Mouse (Mus musculus) right cerebral cortex, postnatal 10 days (tissue): ENCODE measurements around the gene Pik3c2b.
A peak's percentile ranks its signal among the peaks of the same experiment; 100 is the strongest.

Experiments used
- DNase-seq, 2 experiments: peaks; one replicate each; pipeline ENCODE4 v3.0.0; 2021; ENCODE audit warnings: low spot score in 2 of 2

Pik3c2b gene

DNA sequence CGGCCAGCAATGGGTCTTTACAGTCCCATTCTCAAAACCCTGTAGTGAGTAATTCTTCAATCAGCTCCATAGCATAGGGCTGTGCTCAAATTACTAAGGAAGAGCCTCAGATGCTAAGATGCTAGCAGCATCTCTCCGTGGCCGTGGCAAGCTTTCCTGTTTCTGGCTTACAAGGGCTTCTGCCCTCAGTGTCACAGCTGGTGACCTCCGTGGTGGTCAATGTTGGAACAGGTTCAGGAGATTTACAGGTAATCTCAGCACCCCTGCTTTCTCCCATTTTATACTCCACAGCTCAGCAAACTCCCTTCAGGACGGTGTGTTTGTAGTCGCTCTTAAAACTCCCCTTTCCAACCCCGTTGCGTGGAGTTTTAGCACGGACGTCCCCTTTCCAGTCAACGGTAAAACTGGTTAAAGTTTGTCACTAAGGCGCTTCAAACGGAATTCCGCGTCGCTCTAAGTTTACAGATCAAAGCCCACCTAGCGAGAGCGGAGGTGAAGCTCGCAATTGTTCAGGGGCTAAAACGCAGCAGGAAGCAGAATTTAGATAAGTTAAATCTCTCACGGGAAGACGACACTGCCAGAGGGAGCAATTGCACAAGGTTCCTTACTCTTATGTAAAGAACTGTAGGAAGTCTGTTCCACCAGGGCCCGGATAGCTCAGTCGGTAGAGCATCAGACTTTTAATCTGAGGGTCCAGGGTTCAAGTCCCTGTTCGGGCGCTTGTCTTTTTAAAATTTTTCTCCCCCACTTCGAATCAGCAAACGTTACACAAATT is 12.0 kb upstream of the Pik3c2b start:
- DNase-seq, result peak; percentile 74

- DNase-seq, result peak; percentile 64 to 67
Observed at GRCm38 (mm10) chr1:133034091-133034460, 11.4 kb upstream of the Pik3c2b start.

DNA sequence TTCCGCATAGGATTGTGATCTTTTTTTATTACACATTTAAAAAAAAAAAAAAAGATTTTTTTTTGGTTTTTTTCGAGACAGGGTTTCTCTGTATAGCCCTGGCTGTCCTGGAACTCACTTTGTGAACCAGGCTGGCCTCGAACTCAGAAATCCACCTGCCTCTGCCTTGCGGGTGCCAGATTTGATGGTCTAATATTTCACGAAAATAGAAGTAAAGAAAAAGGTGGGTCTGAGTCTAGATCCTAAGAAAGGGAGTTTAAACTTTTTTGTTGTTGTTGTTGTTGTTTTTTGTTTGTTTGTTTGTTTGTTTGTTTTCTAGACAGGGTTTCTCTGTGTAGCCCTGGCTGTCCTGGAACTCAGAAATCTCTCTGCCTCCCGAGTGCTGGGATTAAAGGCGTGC is 10.8 kb upstream of the Pik3c2b start:
- DNase-seq, result peak in 1 of 2 experiments; percentile 10

GRCm38 (mm10) chr1:133039505-133039949 is 5.9 kb upstream of the Pik3c2b start:
- DNase-seq, result peak; percentile 56 to 67

DNA sequence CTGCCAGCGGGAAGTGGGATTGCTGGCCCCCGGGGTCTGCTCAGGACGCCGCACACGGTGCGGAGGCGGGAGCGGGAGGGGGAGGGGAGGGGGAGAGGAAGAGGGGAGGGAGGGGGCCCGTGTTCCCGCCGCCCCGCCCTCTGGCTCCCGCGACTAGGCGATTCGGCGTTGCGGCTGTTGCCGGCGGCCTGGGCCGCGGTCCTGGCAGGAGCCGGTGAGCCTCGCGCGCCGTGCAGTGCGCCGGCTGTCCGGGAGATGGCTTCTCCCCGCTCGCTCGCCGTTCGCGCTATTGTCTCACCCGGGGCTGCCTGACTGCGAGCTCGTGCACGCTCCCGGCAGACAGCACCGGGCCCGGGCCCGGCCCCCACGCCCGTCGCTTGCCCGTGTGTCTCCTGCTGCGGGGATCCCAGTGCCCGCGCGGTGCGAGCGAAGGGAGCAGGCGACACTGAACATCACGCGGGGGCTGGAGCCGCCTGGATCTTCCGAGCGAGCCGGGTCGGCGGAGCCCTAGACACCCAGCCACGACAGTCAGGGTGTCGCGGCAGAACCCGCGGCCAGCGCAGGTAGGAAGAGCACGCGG is 484 bp downstream of the Pik3c2b start:
- peak; percentile 82 to 85 for DNase-seq

GRCm38 (mm10) chr1:133046441-133046931 is 1.0 kb downstream of the Pik3c2b start:
- DNase-seq, result peak; percentile 43

DNA sequence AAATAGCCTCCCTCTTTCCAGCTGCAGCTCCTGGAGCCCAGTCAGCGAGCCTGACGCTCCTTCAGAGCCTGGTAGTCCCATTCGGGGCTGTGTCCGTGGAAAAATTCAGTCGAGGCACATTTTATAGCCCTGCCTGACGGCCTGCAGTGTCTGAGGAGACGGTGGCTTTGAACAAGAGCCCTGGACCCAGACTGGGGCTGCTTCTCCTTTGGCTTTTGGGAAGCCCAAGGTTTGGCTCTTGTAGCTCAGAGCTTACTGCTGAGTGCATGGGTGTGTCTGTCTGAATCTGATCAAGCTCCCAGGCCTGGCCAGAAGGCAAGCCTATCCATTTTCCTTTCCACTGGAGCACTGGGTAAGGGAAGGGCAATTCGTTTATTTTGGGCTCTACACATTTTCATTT is 2.1 kb downstream of the Pik3c2b start:
- DNase-seq, result no peak

GRCm38 (mm10) chr1:133048690-133049089 is 3.2 kb downstream of the Pik3c2b start:
- DNase-seq, result no peak

DNA sequence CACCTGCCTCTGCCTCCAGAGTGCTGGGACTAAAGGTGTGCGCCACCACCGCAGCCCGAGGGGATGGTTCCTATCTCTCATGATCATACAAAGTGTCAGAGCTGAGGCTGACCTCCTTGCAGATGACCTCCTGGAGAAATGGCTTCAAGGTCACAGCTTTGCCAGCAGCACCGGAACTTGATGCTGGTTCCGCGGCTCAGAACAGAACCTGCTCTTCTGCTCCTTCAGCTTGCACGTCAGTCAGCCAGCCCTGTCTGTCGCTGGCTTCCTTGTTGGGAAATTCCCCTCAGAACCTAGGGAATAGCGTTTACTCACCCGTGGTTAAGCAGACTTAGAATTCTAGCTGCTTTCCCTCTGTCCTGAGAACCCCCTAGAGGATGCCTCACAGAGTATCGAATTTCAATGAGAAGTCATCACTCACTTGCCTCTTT is 4.5 kb downstream of the Pik3c2b start:
- no peak for DNase-seq

GRCm38 (mm10) chr1:133051829-133052228 is 6.4 kb downstream of the Pik3c2b start:
- DNase-seq, result no peak

DNA sequence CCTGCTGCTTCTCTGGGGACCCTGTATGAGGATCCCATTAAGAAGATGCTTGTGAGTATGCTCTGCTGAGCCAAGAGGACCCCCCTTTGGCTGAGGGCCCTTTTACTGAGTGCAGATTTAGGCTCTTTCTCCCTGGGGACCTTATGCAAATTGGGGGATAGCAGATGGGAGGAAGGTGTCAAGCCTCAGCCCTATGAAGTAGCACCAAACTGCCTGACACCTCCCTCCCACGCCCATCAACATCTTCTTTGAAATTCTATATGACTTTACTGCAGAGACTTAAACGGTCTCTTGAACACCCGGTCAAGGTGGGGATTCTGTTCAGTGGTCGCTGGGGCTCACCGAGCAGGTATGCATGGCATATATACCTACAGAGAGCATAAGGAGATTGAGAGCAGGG is 7.6 kb downstream of the Pik3c2b start:
- no peak for DNase-seq

DNA sequence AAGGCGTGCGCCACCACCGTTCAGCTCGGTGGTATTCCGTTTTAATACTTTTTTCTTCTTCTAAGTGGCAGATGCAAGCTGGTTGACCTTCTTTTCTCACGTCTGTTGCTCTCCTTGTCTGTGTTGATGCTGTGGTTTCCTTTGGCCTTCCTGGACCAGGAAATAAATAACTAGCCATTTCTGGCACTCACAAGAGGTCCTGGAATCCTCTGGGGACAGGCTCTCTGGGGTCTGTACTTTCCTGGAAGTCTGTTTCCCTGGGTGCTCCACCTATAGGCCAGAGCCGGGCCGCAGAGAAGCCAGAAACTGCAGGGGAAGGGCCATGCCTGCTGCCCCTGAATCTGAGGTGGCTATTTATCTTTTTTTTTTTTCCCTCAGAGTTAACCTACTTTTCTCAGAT is 8.9 kb downstream of the Pik3c2b start:
- DNase-seq, result no peak

- no peak for DNase-seq
Observed at GRCm38 (mm10) chr1:133057345-133058034, 12.0 kb downstream of the Pik3c2b start.

GRCm38 (mm10) chr1:133059592-133059991 is 14.1 kb downstream of the Pik3c2b start:
- DNase-seq, result no peak

- no peak for DNase-seq
Observed at GRCm38 (mm10) chr1:133060681-133061080, 15.2 kb downstream of the Pik3c2b start.

DNA sequence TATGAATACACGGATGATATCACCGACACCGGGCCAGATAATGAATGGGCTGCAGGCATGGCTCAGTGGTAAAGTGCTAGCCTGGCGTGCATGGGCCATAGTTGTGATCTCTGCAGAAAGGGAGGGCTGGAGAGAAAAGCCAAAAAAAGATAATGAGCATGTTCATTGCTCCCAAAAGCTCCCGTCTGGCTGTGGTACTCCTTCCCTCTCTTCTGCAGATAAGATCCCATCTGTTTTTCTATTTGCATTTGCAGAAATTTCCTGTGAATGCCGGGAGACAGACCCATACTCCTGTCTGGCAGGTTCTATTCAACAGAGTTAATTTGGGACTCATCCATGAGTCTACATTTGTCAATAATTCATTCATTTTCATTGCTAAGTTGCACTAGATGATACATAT is 17.7 kb downstream of the Pik3c2b start:
- no peak for DNase-seq

DNA sequence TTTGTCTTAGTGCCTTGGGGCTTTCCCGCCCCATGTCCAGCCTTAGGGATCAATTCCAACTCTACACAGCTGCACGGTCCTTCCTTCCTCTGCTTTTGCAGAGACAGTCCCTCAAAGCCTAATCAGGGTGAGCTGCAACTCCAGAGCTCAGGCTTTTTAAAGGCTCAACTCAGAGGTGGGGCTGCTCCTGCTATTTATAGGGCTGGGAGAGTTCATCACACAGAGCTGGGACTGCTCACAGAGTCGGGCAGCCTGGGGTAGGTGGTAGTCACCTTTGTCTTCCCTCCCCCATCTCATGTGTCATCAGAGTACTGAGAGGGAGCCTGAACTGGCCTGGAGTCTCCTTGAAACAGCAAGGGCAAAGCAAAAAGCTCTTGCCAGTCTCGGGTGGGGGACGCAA is 22.8 kb downstream of the Pik3c2b start:
- DNase-seq, result no peak

DNA sequence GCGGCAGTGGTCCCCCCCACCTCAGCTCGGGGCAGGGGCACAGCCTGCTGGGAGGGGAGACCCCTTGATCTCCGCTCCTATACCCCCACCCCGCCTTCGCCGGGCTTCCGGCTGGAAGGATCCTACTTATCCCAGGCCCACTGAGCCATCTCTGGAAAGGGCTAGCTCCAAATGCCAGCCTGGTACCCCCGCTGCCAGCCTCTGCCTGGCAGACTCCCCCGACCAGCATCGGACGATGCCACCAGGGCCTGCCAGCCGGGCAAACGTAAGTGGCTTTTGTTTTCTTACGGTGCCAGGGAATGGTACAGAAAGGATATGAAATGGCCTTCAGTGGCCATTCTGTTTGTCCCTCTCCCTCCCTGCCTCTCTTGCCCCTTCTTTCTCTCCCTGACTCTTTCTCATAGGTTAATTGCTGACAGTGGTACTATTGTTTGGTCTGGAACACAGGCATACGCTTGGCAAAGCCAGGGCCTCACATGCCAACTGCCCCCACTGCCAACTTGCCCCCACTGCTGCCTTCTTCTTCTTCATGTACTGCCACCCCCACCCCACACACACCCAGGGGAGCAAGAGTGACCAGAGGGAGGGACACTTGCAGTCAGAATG is 23.3 kb downstream of the Pik3c2b start:
- no peak for DNase-seq

- no peak for DNase-seq
Observed at GRCm38 (mm10) chr1:133069275-133070120, 24.0 kb downstream of the Pik3c2b start.

GRCm38 (mm10) chr1:133070157-133070556 is 24.7 kb downstream of the Pik3c2b start:
- DNase-seq, result no peak

DNA sequence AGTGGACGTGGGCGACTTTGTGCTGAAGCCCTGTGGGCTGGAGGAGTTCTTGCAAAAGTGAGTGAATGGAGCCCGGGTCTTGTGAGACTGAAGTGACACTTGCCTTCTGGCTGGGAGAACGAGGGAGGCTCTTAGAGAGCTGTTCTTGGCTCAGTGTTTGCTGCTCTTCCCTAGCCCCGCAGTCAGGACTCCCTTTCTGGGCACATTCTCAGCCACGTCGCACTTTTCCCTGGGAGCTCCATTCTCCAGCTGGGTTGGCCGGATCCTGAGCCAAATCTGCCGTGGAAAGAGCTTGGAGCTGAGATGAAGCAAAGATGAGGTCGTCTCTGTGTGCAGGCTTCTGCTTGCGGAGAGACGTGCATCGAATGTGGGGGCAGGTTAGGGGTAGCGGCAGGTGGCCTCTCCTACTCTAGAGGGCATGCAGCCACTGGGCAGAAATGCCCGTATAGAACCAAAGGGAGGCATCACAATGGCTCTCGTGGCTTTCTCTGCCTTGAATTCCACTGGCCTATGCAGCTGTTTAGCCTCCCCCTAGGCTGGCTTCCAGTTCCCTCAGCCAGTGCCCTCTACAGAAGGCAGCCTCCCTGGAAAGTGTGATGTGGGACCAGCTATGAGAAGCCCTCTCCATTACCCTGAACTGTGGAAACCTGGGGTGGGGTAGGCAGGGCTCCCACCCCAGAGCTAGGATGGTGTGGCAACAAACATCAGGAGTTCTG is 26.4 kb downstream of the Pik3c2b start:
- peak; percentile 80 to 81 for DNase-seq
